Mouse (Mus musculus) 3T3-L1 (cell line): ENCODE measurements at regions not wholly inside any gene's neighbourhood (a gene's known extent, or its start where the extent isn't known, plus 50 kb on each side); places are given as distances from the start of the nearest gene placed in this dataset.

ENCODE experiments used
- DNase-seq: peaks from one replicate; pipeline ENCODE4 v3.0.0-alpha.2; 2015; ENCODE audit warnings: low read depth, low spot score

DNA sequence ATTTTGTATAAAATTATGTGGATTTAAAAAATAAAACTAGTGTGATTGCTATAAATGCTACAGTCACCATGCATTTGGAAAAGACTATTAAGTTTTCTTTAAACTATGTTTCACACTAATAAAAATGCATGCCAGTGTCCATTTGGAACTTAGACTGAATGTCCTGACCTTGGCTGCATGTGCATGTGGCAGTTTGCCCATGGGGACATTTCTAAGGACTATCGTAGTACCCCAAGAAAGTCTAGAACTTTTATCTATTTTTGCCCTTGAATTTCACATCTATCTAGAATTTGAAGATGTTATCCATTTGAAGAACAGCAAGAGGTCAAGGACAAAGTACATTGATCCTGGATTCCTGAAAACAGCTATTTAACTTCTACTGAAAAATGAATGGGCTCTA lies 745.9 kb downstream of the Tmem182 start:
- no peak for DNase-seq

DNA sequence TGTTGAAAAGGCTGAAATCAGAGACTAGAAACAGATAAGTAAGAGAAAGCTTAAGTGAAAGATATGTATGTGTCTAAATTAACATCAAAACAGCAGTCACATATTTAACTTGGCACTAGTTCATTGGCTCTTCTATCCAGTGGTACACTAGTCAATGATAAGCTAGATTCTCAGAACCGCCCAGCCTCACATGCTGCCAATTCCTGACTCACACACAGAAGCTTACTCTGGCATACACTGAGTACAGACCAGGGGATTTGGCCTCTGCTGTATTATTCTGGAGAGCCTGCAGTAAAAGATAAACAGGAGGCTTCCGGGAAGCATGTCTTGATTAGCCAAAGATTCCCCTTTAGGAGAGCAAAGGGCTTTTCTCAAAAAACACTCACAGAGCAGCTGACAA lies 750.2 kb downstream of the Tmem182 start:
- DNase-seq, result peak; percentile 31

DNA sequence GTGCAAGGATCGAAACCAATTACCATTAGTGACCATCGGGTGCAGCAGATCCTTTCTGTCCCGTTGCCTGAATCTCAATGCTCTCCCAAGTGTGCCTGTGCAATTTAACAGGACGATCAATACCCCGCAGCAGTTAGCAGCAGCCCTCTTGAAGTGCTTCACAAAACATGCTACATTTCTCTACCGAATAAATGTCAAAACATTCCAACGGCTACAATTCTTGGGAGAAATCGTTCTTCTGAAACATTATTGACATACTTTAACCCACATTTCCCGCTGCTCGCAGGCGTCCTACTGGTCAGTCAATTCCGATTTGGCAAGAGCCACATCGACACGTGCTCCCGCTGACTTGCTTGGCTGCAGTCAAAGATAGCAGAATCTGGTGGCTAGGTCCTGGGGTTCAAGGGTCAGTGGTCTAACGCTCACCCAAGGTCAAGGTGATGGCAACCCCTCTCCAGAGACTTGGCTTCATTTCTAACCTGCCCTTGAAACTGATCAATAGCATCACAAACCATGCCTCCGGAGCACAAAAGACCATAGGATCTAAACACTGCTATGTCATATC lies 753.8 kb downstream of the Tmem182 start:
- no peak for DNase-seq

- DNase-seq, result no peak
These were observed 754.6 kb downstream of the Tmem182 start for GRCm38 (mm10) chr1:41559991-41560390.

DNA sequence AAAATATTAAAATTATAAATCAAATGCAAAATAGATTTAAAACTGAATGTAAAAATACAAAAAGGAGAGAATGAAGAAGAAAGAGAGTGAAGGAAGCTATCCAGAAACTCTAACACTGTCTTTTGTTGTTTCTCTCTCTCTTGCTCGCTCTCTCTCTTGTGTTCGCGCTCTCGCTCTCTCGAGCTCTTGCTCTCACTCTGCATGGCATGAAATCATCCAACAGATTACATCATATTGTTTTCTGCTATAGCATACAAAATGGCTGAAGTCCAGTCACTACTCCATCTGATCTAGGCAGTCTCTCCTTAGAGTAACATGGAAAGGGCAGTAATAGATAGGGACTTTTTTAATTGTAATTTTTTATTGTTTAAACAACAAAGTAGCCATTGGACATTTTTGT lies 798.1 kb downstream of the Tmem182 start:
- DNase-seq, result no peak

- DNase-seq, result no peak
These were observed 799.8 kb downstream of the Tmem182 start for GRCm38 (mm10) chr1:41604996-41605747.

GRCm38 (mm10) chr1:41605748-41606131 lies 800.3 kb downstream of the Tmem182 start:
- no peak for DNase-seq

- no peak for DNase-seq
These were observed 805.4 kb downstream of the Tmem182 start for GRCm38 (mm10) chr1:41610783-41611182.

GRCm38 (mm10) chr1:41651804-41652203 lies 846.4 kb downstream of the Tmem182 start:
- DNase-seq, result peak; percentile 22

- no peak for DNase-seq
These were observed 846.8 kb downstream of the Tmem182 start for GRCm38 (mm10) chr1:41652210-41652609.

DNA sequence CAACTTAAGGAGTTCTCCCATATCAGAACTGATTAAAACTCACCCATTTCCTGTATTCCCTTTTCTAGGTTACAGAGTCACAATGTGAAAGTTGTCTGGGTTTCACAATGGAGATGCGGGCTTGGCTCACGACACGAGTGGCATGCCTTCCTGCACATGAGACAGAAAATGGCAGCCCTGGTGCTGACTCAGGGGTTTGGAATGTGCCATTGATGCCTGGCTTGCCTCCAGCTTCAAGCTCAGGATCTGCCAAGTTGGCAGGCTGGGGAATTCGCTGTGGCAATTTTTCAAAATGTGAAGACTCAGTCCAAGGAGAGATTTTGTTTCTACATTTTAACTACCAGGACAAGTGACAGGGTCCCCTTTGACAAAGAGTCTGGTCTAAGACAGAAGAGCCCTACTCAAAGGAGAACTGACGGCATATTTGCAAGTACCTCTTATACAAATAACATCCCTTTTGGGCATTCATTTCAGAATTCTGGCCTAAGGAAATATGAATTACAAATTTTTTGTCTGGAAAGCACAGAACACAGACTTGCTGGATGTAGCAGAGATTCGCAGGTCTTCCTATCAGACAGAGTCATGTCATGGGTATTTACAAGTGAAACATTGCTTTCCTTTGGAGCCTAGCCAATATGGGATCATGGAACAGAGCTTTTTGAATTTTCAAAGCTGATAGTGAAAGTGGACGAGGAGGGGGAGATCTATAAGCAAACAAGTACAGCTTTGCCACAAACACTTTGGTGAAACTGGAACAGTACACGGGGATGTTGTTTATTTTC lies 847.4 kb downstream of the Tmem182 start:
- DNase-seq, result peak; percentile 87

- no peak for DNase-seq
These were observed 868.7 kb downstream of the Tmem182 start for GRCm38 (mm10) chr1:41674086-41674485.

GRCm38 (mm10) chr1:41675345-41675744 lies 869.9 kb downstream of the Tmem182 start:
- DNase-seq, result no peak

DNA sequence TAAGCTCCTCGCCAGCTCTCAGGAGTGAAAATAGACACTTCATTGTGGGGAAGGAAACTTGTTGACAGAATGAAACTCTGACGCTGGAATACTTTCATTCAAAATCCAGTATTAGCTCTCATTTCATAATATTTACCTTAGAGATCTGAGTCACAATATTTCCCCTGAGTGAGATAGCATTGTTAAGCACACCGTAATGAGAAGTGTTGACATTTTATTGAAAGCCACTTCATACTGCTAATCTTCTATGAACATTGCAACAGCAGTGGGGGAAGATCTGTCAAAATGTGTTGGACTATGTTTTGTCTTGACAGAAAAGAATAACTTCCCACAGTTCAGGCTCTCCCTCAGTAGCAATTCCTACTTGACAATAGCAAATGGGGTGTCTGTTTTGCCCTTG lies 900.3 kb downstream of the Tmem182 start:
- peak; percentile 3 for DNase-seq

GRCm38 (mm10) chr1:41742644-41743331 lies 937.4 kb downstream of the Tmem182 start:
- no peak for DNase-seq

DNA sequence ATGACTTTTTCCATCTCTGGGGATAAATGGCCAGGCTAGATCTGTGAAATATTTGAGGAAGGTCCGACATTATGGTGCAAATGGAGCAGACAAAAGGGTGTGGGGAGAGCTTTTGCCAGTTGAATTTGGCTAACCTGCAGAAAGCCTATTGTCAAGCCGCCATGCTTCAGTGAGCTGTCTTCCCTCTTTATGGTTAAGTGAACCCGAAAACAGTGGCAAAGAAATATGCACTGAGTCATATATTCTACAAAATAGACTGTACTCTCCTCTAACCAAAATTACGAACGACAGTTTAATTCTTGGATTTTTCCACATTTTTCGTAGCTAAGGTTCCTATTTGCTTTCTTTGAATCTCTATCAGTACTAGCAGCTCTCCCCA lies 937.9 kb downstream of the Tmem182 start:
- no peak for DNase-seq

DNA sequence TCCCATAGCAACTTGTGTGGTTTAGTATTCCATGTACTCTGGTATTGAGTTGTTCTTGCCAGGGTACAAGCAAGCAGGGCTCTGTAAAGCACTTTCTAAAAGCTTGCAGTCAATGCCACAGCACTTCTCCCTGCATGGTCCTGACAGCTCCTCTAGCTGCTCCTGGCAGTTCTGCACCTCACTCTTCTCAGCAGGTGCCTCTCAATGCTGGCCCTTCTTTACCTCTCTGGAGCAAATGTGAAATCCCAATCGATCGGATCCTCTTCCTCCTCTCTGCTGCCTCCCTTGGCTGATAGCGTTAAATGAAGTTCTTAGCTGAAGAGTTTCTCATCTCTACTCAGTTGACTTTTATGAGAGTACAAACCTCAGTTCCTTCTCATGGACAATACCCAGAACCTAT lies 939.1 kb downstream of the Tmem182 start:
- DNase-seq, result no peak

GRCm38 (mm10) chr1:41759366-41759765 lies 936.2 kb upstream of the Pou3f3 start:
- DNase-seq, result no peak
